Mouse (Mus musculus): ENCODE results near the gene Ppox.
"Not testable (repeated sequence)": the region's sequence is repeated elsewhere in the genome, so short reads cannot be mapped to it uniquely, and the experiment has no call there.

Ppox gene

DNA sequence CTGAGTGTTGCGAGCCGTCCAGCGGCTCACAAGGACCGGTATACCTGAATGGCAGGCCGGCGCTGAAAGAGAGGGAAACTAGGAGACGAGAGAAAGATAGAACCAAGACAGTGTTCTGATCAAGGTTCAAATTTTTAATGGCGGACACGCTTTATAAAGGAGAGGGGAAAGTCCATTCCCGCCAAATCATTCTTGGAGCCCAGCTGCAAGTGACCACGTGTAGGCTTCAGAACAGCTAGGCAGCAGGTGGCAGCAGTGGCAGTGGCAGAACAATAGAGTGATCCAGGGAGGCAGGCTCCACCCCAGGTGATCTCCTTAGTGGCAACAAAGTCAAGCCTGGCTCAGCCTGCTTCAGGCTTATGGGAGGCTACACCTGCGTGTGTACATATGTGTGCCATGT lies 39.0 kb downstream of the Ppox start:
- DNase-seq: not testable (repeated sequence)

DNA sequence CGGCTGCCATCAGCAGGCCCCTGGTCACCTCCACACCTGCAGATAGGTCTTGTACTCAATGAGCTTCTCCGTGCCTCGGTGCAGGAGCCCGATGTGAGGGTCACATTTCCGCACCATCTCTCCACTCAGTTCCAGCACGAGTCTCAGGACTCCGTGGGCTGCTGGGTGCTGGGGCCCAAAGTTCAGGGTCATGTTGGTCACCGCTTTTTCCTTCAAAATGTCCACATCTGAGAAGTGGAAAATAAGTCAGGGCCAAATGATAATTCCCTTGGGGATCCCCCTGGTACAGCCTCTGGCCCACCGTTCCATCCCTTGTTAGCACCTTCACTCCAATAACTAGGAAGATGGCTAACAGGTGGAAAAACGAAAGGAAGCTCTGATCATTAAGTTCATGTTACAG lies 40.1 kb downstream of the Ppox start:
- DNase-seq: no peak

DNA sequence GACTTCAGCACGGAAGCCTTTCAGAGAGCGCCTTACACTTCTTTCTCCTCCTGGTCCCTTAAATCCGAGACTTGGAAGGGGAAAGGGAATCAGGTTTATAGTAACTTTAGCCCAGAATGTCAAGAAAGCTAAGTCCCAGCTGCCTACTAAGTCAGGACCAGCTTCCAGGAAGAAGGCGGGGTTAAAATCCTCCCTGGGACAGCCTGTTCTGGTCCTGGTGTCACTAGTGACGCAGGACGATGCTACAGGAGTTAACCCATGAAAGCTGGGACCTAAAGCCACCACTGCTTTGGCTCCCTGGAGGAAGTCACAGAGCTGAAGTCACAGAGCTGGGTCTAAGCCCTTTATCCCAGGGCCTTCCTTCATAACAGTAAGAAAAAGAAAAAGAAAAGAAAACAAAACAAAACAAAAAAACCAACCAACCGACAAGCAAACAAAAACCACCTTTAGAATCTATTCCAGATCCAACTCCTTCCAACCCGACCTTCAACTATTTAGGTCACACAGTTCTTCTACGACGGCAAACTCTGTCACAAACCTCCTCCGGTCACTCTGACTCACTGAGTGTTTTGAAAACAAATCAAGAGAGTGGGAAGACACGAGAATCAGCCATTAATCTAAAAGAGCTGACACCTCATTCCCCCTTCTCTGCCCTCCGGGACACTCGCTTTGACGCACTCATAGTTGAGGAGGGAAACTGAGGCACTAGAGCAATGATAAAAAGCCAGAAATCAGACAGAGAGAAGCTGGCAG lies 40.8 kb downstream of the Ppox start:
- DNase-seq: no peak

DNA sequence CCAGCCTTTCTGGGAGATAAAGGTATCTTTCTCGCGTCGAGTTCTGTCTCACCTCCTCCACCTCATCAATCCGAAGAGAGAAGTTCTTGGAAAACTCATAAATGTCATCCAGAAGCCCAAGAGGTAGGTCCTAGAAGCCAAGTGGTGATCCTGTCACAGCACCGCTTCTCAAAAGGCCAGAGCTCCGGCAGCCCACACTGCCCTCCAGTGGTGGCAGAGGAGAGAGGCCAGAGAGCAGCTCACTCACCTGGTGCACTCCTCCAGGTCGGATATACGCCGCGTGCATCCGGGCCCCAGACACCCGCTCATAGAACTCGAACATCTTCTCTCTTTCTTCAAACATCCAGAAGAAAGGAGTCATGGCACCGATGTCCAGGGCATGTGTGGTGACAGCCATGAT lies 42.5 kb downstream of the Ppox start:
- peak in 1 of 2 experiments; percentile 59 for DNase-seq

DNA sequence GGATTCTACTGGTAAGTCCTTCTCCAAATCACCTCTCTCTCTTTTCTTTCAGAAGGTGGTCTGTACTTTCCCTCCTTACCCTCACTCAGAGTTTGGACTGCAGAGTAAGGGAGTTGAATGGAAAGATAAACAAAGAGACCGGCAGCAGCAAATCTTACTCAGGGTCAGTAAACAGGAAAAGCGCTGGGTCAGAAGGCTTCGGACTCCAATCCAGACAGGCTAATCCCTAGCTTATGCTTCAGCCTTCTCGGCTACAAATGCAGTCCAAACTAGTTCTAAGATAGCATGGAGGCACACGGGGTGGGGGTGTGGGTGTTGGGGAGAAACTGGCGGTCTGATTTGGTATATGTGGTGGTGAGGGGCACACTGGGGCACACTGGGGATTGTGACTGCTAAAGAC lies 43.5 kb downstream of the Ppox start:
- no peak for DNase-seq

DNA sequence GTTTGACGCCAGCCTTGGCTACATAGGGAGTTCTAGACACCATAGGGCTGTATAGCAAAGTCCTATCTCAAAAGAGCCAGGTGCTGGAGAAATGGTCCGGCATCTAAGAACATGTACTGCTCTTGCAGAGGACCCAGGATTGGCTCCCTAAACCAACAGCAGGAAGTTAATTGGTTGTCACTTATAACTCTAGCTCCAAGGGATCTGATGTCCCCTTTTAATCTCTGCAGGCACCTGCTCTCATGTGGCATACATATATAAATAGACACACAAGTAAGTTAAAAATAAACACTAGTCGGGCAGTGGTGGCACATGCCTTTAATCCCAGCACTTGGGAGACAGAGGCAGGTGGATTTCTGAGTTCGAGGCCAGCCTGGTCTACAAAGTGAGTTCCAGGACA lies 45.2 kb downstream of the Ppox start:
- no peak for DNase-seq

DNA sequence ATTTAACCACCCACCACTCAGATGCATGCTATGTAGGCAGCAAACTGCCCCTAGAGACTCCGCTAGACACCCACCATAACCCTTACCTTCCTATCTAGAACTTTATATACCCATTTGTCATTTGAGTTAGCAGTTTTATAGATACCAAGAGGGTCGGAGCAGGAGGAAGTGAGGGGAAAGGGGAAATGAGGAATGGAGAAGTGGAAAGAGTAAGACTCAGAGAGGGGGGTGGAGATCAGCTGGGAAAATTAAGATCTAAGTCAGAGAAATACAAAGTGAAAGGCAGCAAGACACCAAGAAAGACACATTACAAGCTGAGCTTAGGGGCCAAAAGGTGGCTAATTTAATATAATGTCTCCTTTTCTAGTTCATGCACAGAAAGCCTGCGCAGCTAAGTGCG lies 46.4 kb downstream of the Ppox start:
- no peak for DNase-seq

DNA sequence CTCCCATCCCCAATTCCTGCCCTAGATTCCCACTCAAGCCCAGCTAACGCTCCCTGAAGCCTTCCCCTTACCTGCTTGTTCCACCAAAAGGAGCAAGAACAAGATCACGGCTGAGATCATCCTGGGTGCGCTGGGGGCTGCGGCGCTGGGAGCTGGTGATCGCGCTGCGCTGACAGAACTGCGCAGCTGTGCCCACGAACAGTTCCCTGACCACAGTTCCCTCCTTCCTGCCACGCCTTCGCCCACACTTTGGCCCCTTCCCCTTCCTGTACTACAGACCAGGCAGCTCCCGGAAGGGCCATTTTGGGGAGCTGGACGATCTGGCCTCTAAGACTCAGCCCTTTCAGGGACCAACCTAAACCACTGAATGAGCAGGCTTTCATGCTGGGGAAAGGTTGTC lies 46.9 kb downstream of the Ppox start, which contains the start of gene Fcer1g:
TSS of gene Fcer1g (minus strand) at position 240 of the 400 bp plus-strand sequence.
- peak in 1 of 2 experiments; percentile 11 for DNase-seq

DNA sequence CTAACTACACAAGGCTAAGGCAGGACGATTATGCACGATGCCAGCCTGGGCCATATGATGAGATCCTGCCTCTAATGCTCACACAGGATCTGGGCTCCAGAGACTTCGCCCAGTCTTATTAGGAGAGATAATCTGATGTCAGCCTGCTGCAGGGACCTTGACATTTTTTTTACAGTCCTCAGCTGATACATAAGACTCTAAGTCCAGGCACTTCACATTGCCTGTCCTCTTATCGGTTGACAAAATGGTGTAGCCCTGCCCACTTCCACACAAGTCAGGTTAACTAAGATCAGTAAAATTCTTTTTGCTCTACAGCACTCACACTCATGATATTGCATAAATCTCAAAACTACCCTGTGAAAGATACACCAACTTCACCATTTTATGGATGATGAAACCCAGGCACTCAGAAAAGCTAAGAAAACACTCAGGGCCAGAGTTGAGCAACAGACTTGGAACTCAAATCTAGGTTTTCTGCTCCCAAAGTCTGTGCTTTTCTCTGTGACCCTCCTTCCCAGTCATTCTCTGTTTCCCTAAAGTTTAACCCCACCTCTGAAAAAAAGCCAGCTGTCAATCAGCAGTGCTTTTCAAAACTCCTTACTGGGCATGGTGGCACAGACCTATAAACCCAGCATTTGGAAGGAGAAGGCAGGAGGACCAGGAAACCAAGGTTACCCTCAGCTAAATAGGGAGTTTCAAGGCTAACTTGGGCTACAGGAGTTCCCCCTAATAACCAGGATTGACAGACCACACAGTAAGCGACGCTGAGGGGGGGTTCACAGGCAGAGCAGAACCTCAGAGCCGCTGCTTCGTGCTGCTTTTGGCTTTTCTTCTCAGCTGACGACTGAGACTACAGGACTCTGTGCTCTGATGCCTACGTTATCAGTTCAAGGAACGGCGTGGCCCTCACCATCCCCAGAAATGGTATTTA lies 47.9 kb downstream of the Ppox start:
- DNase-seq: no peak

DNA sequence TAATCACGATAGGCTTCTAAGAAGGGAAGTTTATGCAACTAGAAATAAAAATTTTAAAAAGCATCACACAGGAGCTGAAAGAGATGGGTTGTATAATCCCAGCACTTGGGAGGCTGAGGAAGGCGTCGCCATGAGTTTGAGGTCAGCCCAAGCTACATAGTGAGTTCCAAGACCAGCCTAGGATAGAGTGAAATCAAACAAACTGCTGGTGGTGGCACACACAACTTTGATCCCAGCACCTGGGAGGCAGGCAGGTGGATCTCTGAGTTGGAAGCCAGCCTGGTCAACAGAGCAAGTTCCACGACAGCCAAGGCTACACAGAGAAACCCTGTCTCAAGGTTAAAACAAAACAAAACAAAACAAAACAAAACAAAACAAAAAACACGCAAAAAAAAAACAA lies 48.6 kb downstream of the Ppox start:
- DNase-seq: no peak

DNA sequence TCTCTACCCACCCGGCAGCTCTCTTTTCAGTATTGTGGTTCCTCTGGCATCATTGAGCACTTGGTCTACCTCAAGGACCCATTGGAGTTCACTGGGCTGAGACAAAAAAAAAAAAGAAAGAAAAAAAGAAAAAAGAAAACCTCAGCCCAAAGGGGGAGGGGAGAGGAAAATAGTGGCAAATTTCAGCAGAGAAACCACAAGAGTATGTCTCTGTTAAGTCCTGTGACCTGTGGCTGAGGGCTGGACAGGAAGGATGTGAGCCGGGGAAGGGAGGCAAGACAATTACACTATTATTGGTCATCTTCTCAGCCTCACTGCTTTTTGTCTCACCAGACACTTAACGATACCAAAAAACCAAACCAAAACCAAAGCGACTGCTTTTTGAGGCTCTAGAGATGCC lies 49.1 kb downstream of the Ppox start:
- DNase-seq: no peak

DNA sequence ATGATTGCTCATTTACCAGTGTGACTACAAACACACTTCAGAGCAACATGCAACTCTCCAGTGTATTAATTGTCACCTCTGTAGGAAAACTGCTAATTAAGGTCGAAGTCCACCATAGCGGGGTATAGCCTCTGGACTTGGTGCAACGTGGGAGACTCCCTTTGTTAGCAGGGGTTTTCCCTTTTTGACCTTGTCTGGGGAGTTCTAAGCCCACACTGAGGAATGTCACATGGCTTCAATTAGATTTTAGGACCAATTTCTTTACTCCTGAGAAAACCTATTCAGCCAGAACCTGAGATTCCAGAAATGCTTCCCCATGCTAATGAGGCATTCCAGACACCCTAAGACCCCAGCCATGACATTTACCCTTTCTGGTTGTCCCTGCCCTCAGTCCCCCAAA lies 50.8 kb downstream of the Ppox start:
- no peak for DNase-seq

DNA sequence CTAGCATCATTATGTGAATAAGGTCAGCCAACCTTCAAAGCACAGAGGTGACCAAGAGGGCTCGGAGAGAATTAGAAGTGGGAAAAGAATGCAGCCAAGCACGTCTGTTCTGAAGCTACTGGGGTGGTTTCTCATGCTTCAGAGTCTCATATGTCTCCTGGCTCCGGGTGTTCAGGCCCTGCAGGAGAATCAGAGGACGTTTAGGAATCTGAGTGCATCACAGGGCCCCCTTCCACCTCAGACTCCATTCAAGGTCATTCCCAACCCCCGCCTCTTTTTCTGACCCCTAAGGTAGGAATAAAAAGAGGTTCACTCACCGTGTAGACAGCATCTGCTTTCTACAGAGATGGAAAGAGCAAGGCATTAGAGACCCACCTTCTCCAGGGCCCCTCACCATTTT lies 51.2 kb downstream of the Ppox start:
- no peak for DNase-seq

DNA sequence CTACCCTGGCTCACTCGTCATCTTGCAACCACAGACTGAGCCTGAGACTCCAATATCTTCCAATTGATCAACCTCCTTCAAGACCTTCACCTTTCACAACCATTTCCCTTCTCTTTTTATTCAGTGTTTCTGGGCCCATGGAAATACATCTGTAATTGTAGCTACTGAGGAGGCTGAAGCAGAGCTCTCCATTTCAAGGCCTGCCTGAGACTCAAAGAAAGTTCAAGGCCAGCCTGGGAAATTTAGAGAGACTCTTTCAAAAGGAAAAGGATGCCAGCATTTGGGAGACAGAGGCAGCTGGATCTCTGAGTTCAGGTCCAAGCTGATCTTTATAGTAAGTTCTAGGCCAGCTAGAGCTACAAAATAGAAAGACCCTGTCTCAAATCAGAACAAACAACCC lies 53.1 kb downstream of the Ppox start:
- no peak for DNase-seq

DNA sequence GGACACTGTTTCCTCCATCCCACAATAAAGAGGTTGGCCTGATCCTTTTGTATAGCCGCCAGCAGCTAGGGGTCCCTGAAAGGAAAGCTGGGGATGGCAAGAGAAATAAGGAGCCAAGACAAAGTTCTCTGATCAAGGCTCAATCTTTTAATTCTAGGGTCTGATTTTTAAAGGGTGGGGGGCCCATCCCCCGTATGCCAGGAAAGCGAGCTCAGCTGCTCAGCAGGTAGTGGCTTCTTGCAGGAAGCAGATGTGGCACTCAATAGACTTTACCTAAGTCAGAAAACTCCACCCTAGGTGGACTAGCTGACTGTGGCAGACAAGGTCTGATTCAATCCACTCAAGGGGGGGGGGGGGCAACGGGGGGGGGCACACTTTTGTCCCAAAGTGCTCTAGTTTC lies 54.2 kb downstream of the Ppox start:
- no peak for DNase-seq
